Mouse (Mus musculus): ENCODE data around the gene Ascc2. TPM values are rescaled to one million over a fixed set of nuclear protein-coding genes. Genes with fewer than 3 reads are reported as not detected.

The Ascc2 gene
- polyA plus RNA-seq (2012; rRNA removed) = 9.5 and 10.3 TPM in 2 replicates

GRCm38 (mm10) chr11:4637534-4638234 is at the start of gene Ascc2:
Ascc2 (plus strand) TSS chr11:4637747.

GRCm38 (mm10) chr11:4594608-4595500 is 42.7 kb upstream of the Ascc2 start, which contains the start of gene Mtmr3:
Mtmr3 (minus strand) TSS chr11:4594863.

GRCm38 (mm10) chr11:4620017-4620485 is 17.5 kb upstream of the Ascc2 start, which contains the start of gene Gm11032:
Gm11032 (plus strand) TSS chr11:4620067.

GRCm38 (mm10) chr11:4704072-4704964 is 66.8 kb downstream of the Ascc2 start, which contains the start of the genes Uqcr10 and Zmat5:
Uqcr10 (minus strand) TSS chr11:4704342.
Zmat5 (plus strand) TSS chr11:4704678.

Other genes with a start within 250 kb of the Ascc2 start
- 0.36 and 0.44 TPM in 2 replicates for gene Hormad2, start 196.6 kb upstream of the Ascc2 start, polyA plus RNA-seq (2012; rRNA removed)
- 17.1 and 21.7 TPM in 2 replicates for gene Mtmr3, start 42.9 kb upstream of the Ascc2 start, polyA plus RNA-seq (2012; rRNA removed)
- gene Gm11032, start 17.7 kb upstream of the Ascc2 start, polyA plus RNA-seq (2012; rRNA removed) = not detected in 2 replicates
- 532 and 546 TPM in 2 replicates for gene Uqcr10, start 66.6 kb downstream of the Ascc2 start, polyA plus RNA-seq (2012; rRNA removed)
- 13.4 and 14.6 TPM in 2 replicates for gene Zmat5, start 66.9 kb downstream of the Ascc2 start, polyA plus RNA-seq (2012; rRNA removed)
- gene Cabp7, start 109.0 kb downstream of the Ascc2 start, polyA plus RNA-seq (2012; rRNA removed) = 0.02 TPM in 2 replicates
- 11.7 and 13.5 TPM in 2 replicates for gene Nf2, start 211.8 kb downstream of the Ascc2 start, polyA plus RNA-seq (2012; rRNA removed)
- 35.8 and 44.2 TPM in 2 replicates for gene Nipsnap1, start 236.2 kb downstream of the Ascc2 start, polyA plus RNA-seq (2012; rRNA removed)

Data from liver, embryonic 14 days (tissue).